Mouse (Mus musculus) liver, postnatal 0 days (tissue): ENCODE measurements around the gene Duox1. TPM values are rescaled to one million over a fixed set of nuclear protein-coding genes. Genes with fewer than 3 reads are reported as not detected.
A peak's percentile ranks its signal among the peaks of the same experiment; 100 is the strongest.
"Not testable (repeated sequence)": the region's sequence is repeated elsewhere in the genome, so short reads cannot be mapped to it uniquely, and the experiment has no call there.

Experiments
- ATAC-seq: fragments of 200-750 bp; cut with Nextera tagmentation; 2 replicates; pipeline ENCODE4 v1.8.0; 2017; ENCODE audit warnings: mild to moderate bottlenecking, moderate library complexity
- DNase-seq: peaks from one replicate; pipeline ENCODE4 v3.0.0-alpha.2; 2016
- H3K27ac ChIP-seq: fragments of 300-500 bp; sonication (generic); 2 replicates; pipeline ENCODE4 v1.5.1; 2014; ENCODE audit warnings: antibody characterized with exemption, moderate library complexity, mild to moderate bottlenecking, low read depth
- H3K27me3 ChIP-seq: fragments of 300-500 bp; sonication (generic); 2 replicates; pipeline ENCODE4 v1.6.1; 2014; ENCODE audit warnings: low read length, control low read depth, mixed read lengths; ENCODE audit not compliant: insufficient read depth
- H3K36me3 ChIP-seq: fragments of 300-500 bp; sonication (generic); replicated peaks from 2 replicates; pipeline ENCODE4 v1.6.1; 2014; ENCODE audit warnings: mild to moderate bottlenecking, control low read depth, low read length, moderate library complexity, mixed read lengths; ENCODE audit not compliant: insufficient read depth
- H3K4me1 ChIP-seq: fragments of 300-500 bp; sonication (generic); 2 replicates; pipeline ENCODE4 v1.6.1; 2014; ENCODE audit warnings: antibody characterized with exemption, mild to moderate bottlenecking, control low read depth; ENCODE audit not compliant: insufficient read depth
- H3K4me2 ChIP-seq: fragments of 300-500 bp; sonication (generic); 2 replicates; pipeline ENCODE4 v1.6.1; 2014; ENCODE audit warnings: low read depth, mild to moderate bottlenecking, low read length, moderate library complexity, mixed read lengths
- H3K4me3 ChIP-seq: fragments of 300-500 bp; sonication (generic); 2 replicates; pipeline ENCODE4 v1.5.1; 2014; ENCODE audit warnings: low read depth, low read length
- H3K9ac ChIP-seq: fragments of 300-500 bp; sonication (generic); replicated peaks from 2 replicates; pipeline ENCODE4 v1.6.1; 2014; ENCODE audit warnings: mild to moderate bottlenecking, moderate library complexity
- H3K9me3 ChIP-seq: fragments of 300-500 bp; sonication (generic); 2 replicates; pipeline ENCODE4 v1.6.1; 2016; ENCODE audit warnings: mild to moderate bottlenecking, control low read depth, low read length, mixed read lengths
- CTCF ChIP-seq: sonication (generic); IDR thresholded peaks from 2 replicates; pipeline ENCODE4 v1.5.1; 2016; ENCODE audit warnings: antibody characterized with exemption, low read depth
- EP300 ChIP-seq: IDR thresholded peaks from 2 replicates; pipeline ENCODE4 v1.6.1; 2016; ENCODE audit warnings: antibody characterized with exemption, low read depth, mild to moderate bottlenecking
- WGBS: fragments of 180-500 bp; shearing (Covaris S2); extraction: QIAGEN DNeasy Blood & Tissue Kit; methylation state at CpG from one replicate; pipeline ENCODE4 v1.1.7; 2014; ENCODE audit not compliant: insufficient replicate concordance; 5-methylcytosine and 5-hydroxymethylcytosine counted together
- polyA plus RNA-seq: library from polyadenylated mRNA; unstranded; fragments of >200 nt; fragmentation: Nextera tagmentation; extraction: Ambion mirVana; gene quantifications from 2 replicates; pipeline ENCODE4 v1.2.1, GENCODE M21; 2015

The Duox1 gene
- polyA plus RNA-seq, 1 experiment from 2014 or later, result not detected

DNA sequence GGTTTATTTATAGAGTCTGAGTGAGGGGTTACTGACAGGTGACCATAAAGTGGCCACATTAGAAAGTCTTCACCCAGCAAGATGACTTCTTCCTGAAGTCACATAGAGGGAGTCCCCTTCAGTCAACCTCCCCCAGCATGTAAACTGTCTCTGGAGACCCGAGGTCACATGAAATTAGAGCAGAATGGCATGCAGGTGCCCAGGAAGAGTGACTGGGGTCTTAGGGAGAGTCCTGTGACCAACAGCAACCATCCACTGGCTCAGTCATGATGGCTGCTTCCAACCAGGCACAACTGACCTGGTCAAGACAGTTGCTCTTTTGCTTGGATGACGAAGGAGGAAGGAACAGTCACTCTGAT, 63.8 kb downstream of the Duox1 start:
- WGBS, result 41% methylated on average over 2 of the region's 2 CpGs
- Histone ChIP-seq H3K9me3 (no peaks in the 10 kb centered on the region), H3K9ac (no peak overlapping the region), H3K27me3 (no peaks in the 10 kb centered on the region), H3K4me3 (no peak overlapping the region), H3K4me1 (peaks cover 12% of the 10 kb centered on the region), H3K27ac (no peak overlapping the region), H3K36me3 (no peaks in the 10 kb centered on the region), H3K4me2 (no peak overlapping the region)
- TF ChIP-seq EP300 (no peak), CTCF (no peak)
- ATAC-seq (no peak), DNase-seq (no peak)

- H3K4me3 ChIP-seq, result peak overlapping the region; percentile 34
These were observed 65.4 kb downstream of the Duox1 start for GRCm38 (mm10) chr2:122380768-122381311.

DNA sequence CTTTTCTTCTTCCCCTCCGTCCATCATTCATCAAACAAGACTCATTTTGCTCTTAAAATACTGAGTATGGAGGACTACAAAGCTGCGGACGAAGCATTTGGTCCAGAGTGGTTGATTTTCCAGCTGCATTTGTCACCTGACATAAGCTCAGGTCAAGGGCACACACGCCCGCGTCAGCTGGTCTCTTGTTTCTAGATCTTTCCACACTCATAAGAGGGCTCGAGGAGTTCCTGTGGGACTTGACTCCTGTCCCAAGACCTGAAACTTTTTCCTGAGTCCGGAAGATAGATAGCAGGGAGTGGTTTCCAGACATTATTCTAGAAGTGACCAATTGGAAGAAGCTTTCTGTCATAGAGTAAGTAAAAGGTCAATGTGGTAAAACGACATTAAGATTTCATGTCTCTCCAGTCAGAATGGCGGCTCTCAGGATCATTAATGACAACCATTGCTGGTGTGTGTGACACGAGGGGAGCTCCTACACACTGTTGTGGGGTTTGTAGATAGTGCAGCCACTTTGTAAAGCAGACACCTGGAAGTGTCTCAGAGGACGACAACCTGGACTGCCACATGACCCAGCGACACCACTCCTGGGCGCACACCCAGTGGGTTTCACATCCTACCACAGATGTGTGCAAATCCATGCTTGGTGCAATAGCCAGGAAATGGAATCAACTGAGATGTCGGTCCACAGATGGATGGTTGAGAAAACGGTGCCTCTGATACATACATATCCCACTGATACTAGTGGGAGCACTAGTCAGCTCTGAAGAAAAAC, 66.0 kb downstream of the Duox1 start:
- no peaks in the 10 kb centered on the region for H3K27me3 ChIP-seq
- no peaks in the 10 kb centered on the region for H3K36me3 ChIP-seq
- DNase-seq (no peak), ATAC-seq (no peak)
- H3K4me3 ChIP-seq, result no peak overlapping the region
- no peak overlapping the region for H3K4me2 ChIP-seq
- peaks cover 9% of the 10 kb centered on the region for H3K4me1 ChIP-seq
- 56% methylated on average over 16 of the region's 16 CpGs for WGBS
- no peak overlapping the region for H3K27ac ChIP-seq
- H3K9ac ChIP-seq, result no peak overlapping the region
- H3K9me3 ChIP-seq, result no peaks in the 10 kb centered on the region
- TF ChIP-seq EP300 (no peak), CTCF (no peak)

More at GRCm38 (mm10) chr2:122380768-122381311, 65.4 kb downstream of the Duox1 start:
- Histone ChIP-seq H3K9ac (0 out of 2 replicates have a peak overlapping the region, but pooled peaks have one; percentile 21), H3K4me1 (peaks cover 11% of the 10 kb centered on the region), H3K9me3 (no peaks in the 10 kb centered on the region), H3K27ac (no peak overlapping the region), H3K36me3 (no peaks in the 10 kb centered on the region), H3K27me3 (no peaks in the 10 kb centered on the region), H3K4me2 (peak overlapping the region; percentile 74)
- no peak for ATAC-seq
- peak; percentile 63 for DNase-seq
- 7% methylated on average over 11 of the region's 11 CpGs for WGBS
- no peak for TF ChIP-seq EP300
- peak; percentile 86 for TF ChIP-seq CTCF

GRCm38 (mm10) chr2:122382121-122382520, 66.6 kb downstream of the Duox1 start:
- WGBS, result 69% methylated on average over 6 of the region's 6 CpGs
- no peaks in the 10 kb centered on the region for H3K27me3 ChIP-seq
- no peak for ATAC-seq

GRCm38 (mm10) chr2:122385095-122385494, 69.6 kb downstream of the Duox1 start:
- TF ChIP-seq CTCF (peak; percentile 56), EP300 (no peak)
- H3K4me1 ChIP-seq, result peaks cover 6% of the 10 kb centered on the region
- DNase-seq, result no peak
- no peak overlapping the region for H3K27ac ChIP-seq
- H3K9ac ChIP-seq, result no peak overlapping the region
- no peak overlapping the region for H3K4me2 ChIP-seq
- no peaks in the 10 kb centered on the region for H3K36me3 ChIP-seq
- no peak overlapping the region for H3K4me3 ChIP-seq
- no peak for ATAC-seq
- WGBS, result 40% methylated on average over 3 of the region's 3 CpGs
- no peaks in the 10 kb centered on the region for H3K27me3 ChIP-seq
- H3K9me3 ChIP-seq, result no peaks in the 10 kb centered on the region

More at GRCm38 (mm10) chr2:122382121-122382520, 66.6 kb downstream of the Duox1 start:
- H3K36me3 ChIP-seq, result no peaks in the 10 kb centered on the region
- no peak overlapping the region for H3K4me2 ChIP-seq
- peaks cover 9% of the 10 kb centered on the region for H3K4me1 ChIP-seq
- TF ChIP-seq CTCF (no peak), EP300 (no peak)
- no peak for DNase-seq
- no peaks in the 10 kb centered on the region for H3K9me3 ChIP-seq
- H3K27ac ChIP-seq, result no peak overlapping the region
- no peak overlapping the region for H3K4me3 ChIP-seq
- H3K9ac ChIP-seq, result no peak overlapping the region

GRCm38 (mm10) chr2:122387135-122387534, 71.7 kb downstream of the Duox1 start:
- 85% methylated on average over 3 of the region's 3 CpGs for WGBS
- H3K4me2 ChIP-seq, H3K4me1 ChIP-seq, ATAC-seq, DNase-seq, H3K9me3 ChIP-seq, H3K36me3 ChIP-seq, H3K9ac ChIP-seq, H3K27me3 ChIP-seq, H3K27ac ChIP-seq, H3K4me3 ChIP-seq: not testable (repeated sequence)
